Mouse (Mus musculus): ENCODE data around the gene Ccdc28b.

DNA sequence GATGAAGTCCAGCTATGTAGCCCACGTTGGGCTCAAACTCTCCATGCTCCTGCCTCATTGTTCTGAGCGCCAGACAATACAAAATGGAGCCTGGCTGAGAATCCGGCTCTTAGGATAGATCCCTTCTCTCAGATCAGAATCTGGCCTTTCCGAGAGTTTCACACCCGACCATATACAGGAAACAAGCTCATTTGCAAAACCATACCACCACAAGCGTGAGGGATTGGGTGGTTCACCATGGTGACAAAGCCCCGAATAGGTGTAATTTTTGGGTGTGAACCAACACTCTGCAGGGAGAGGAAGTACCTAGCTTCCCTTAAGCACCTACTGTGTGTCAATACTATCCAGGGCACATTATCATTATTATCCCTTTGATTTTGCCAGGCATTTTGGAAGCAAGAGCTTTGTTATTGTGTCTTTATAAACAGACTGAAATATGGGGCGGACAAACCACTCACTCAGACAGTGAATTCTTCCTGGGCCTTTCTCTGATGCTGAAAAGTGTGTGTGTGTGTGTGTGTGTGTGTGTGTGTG, 52.1 kb downstream of the Ccdc28b start:
- TF ChIP-seq CTCF (conservative IDR thresholded peaks at IDR 0.05; ENCODE audit: insufficient read depth, insufficient read length, low read depth, low read length): no peak
- TF ChIP-seq POLR2A (IDR thresholded peaks at IDR 0.05; ENCODE audit: low read depth, low read length): no peak
